Comparison of ENCODE assay signal across 14 mouse cellular contexts in the genomic region with DNA sequence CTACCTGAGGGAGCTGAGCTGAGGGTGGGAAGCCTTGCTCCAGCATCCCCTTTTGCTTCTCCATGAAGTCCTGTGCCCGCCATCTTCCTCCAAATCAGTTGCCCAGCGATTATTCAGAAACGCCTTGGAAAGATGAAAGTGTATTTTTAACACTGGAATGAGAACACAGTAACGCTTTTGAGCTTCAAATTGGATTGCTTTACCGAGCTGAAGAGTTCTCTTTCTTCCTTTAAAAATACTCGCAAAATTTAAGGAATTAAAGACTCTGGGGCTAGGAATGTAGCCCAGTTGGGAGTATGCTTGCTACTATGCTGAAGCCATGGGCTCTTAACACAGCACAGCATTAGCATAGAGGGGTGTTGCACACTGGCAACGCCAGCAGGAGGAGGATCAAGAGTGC.
"Had no signal": no experiment of that assay in that cellular context is flagged by ENCODE, and none has a peak within 500 bp of the region (broad histone marks: within the 10 kb centered on the region; RNA-seq: fewer than 3 reads in every experiment).

No protein-coding gene starts in this region.

- H3K4me2 ChIP-seq: liver, embryonic 13.5 days; midbrain, embryonic 12.5 days; midbrain, embryonic 15.5 days; neural tube, embryonic 12.5 days; neural tube, embryonic 15.5 days had no signal

- H3K9me3 ChIP-seq: liver, embryonic 13.5 days; midbrain, embryonic 12.5 days; midbrain, embryonic 15.5 days; neural tube, embryonic 12.5 days; neural tube, embryonic 15.5 days had no signal

- DNase-seq: kidney, adult 2 months; liver, embryonic 13.5 days; lung, adult 2 months; right cerebral cortex, adult 18-20 months; right cerebral cortex, postnatal 14 days; right cerebral cortex, postnatal 4 days; thymus, postnatal 36 days had no signal

- H3K9ac ChIP-seq: liver, embryonic 13.5 days; midbrain, embryonic 12.5 days; midbrain, embryonic 15.5 days; neural tube, embryonic 12.5 days; neural tube, embryonic 15.5 days had no signal

- ATAC-seq: midbrain, embryonic 15.5 days had no signal

- H3K36me3 ChIP-seq: liver, embryonic 13.5 days; midbrain, embryonic 12.5 days; midbrain, embryonic 15.5 days; neural tube, embryonic 12.5 days; neural tube, embryonic 15.5 days had no signal

- H3K4me1 ChIP-seq: liver, embryonic 13.5 days had no signal

- H3K27me3 ChIP-seq: liver, embryonic 13.5 days; midbrain, embryonic 12.5 days; midbrain, embryonic 15.5 days; neural tube, embryonic 12.5 days; neural tube, embryonic 15.5 days had no signal

- H3K4me3 ChIP-seq: liver, embryonic 13.5 days; midbrain, embryonic 12.5 days; midbrain, embryonic 15.5 days; neural tube, embryonic 12.5 days; neural tube, embryonic 15.5 days had no signal

- H3K27ac ChIP-seq: kidney, postnatal 0 days; liver, embryonic 13.5 days; macrophage; midbrain, embryonic 12.5 days; midbrain, embryonic 15.5 days; neural tube, embryonic 12.5 days; neural tube, embryonic 15.5 days; stomach, postnatal 0 days had no signal
